Mouse (Mus musculus): ENCODE data around the gene Tomm20l. TPM values are rescaled to one million over a fixed set of nuclear protein-coding genes. Genes with fewer than 3 reads are reported as not detected.

Gene Tomm20l
- not detected in 2 replicates for polyA plus RNA-seq (2012; rRNA removed; ENCODE audit: low replicate concordance)

DNA sequence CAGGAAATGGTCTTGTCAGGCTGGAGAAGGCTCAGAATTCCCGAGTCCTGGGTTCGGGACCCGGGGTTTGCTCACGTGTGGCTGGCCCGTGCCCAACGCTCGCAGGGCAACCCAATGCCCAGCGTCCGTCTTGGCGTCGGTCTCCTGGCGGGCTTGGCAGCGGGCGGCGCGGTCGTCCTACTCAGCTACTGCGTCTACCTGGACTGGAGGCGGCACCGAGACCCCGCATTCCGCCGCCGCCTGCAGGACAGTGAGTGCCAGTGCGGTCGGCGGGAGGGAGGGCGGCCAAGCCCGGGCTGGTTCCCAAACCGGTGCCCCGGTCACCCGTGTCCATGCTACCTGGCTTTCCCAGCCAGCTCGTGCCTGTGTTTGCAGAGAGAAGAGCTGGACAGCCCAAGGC is at the start of gene Tomm20l:
TSS of gene Tomm20l (plus strand) at position 98 of the 400 bp plus-strand sequence.

DNA sequence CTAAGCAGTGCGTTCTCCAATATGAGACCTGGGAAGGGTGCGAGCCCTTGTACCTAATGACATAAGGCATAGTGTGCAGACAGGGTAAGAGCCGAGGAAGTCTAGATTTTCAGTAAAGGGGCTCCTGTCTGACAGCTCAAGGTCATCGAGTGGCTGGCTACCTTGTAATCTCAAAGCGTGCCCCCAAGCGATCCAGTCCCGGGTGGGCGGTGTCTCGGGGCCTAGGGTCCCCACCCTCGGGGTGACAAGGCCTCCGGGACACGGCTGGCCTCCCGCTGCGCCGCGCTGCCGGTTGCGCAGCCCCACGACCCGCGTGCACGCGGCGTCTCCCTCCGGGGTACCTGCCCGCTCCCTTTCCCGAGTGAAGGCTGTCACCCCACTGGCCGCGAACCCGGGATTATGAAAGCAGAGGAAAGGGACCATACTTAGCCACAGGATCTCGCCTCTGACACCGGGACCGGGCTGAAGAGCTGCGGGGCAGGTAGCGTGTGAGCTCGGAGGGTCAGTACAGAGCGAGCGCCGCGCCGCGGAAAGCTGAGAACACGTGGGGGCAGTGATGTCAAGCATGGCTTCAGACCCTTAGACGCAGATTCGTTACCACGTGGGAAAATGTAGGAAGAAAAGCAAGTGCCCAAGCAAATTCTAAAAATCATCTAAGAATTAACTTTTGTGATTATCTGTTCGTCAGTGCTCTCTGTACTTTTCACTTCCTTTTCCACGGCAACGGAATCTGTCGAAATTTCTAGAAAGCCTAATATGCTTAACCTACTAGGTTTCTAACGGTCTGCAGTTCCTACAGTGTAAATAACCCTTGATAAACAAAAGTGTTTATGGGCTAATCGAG is 25.1 kb downstream of the Tomm20l start, which contains the start of the genes Timm9 and 2700049A03Rik:
TSS of gene Timm9 (minus strand) at position 555 of the 844 bp plus-strand sequence.
TSS of gene 2700049A03Rik (plus strand) at position 719 of the 844 bp plus-strand sequence.

Other genes starting within 250 kb of the Tomm20l start
- gene Actr10, start 173.6 kb upstream of the Tomm20l start, polyA plus RNA-seq (2012; rRNA removed; ENCODE audit: low replicate concordance) = 3.6 and 4.0 TPM in 2 replicates
- 3.7 and 4.7 TPM in 2 replicates for gene Psma3, start 136.8 kb upstream of the Tomm20l start, polyA plus RNA-seq (2012; rRNA removed; ENCODE audit: low replicate concordance)
- 0.57 and 0.99 TPM in 2 replicates for gene Arid4a, start 95.4 kb upstream of the Tomm20l start, polyA plus RNA-seq (2012; rRNA removed; ENCODE audit: low replicate concordance)
- gene Timm9, start 25.3 kb downstream of the Tomm20l start, polyA plus RNA-seq (2012; rRNA removed; ENCODE audit: low replicate concordance) = 6.0 and 10.9 TPM in 2 replicates
- 0.81 and 0.98 TPM in 2 replicates for gene 2700049A03Rik, start 25.4 kb downstream of the Tomm20l start, polyA plus RNA-seq (2012; rRNA removed; ENCODE audit: low replicate concordance)
- 3.5 and 4.0 TPM in 2 replicates for gene Dact1, start 198.5 kb downstream of the Tomm20l start, polyA plus RNA-seq (2012; rRNA removed; ENCODE audit: low replicate concordance)